ENCODE assay signal across 8 mouse cellular contexts in the genomic region with DNA sequence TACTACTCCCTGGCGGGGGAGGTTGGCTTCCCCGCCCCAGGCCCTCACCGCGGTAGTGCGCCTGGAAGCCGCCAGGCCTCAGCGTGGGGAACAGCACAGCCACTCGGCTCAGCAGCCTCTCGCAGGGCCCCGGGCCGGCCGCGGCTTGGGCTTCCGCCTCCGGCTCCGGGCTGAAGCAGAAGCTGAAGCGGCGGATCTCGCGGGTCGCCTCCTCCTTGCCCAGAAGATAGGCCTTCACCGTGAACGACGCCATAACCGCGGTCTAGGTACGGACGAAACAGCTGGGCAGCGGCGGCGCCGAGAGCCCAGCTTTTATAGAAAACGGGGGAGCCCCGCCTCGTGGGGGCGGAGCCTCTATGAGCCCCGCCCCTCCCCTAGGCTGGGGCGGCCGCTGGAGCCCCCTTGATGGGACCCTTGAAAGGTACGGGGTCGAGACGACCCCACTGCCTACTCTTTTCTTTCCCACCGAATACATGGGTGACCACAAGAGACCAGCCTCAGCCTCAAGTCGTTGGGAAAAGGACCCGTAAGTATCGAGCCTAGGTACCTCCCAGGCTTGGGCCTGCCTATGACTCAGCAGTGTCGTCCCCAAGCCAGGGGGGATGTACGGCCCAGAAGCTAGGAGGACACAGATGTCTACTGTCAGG. TPM values are rescaled to one million over a fixed set of nuclear protein-coding genes. Genes with fewer than 3 reads are reported as not detected.
DNase-seq lines count a peak whose midpoint lies in the region; ATAC-seq and TF ChIP-seq lines count a peak whose summit lies in the region.

TSS of gene Sqstm1 (minus strand) at position 323 of the 647 bp plus-strand sequence.
TSS of gene Mgat4b (plus strand) at position 386 of the 647 bp plus-strand sequence.

- H3K36me3 ChIP-seq in ES-Bruce4 (ENCODE audit: control insufficient read depth, insufficient read depth, low read length, poor library complexity, severe bottlenecking), result peaks cover 28% of the 10 kb centered on the region
- peaks cover 23% of the 10 kb centered on the region for H3K36me3 ChIP-seq in forebrain, embryonic 12.5 days (replicated peaks)
- H3K36me3 ChIP-seq in heart, embryonic 15.5 days, result peaks cover 25% of the 10 kb centered on the region
- peaks cover 23% of the 10 kb centered on the region for H3K36me3 ChIP-seq in liver, embryonic 14.5 days (replicated peaks; ENCODE audit: control insufficient read depth, insufficient read depth, low read depth)
- peaks cover 16% of the 10 kb centered on the region for H3K36me3 ChIP-seq in stomach, embryonic 14.5 days (ENCODE audit: control insufficient read depth, insufficient read depth, low read length)

- 0 out of 2 replicates have a peak, but pooled peaks have one; percentile 44 for TF ChIP-seq EP300 in ES-Bruce4 (IDR thresholded peaks at IDR 0.05; ENCODE audit: insufficient read depth, low read depth, low read length)
- no peak for TF ChIP-seq EP300 in liver, embryonic 14.5 days (IDR thresholded peaks at IDR 0.05; ENCODE audit: low read depth)

- peak within 1 kb of the TSS; percentile 61 for H3K4me2 ChIP-seq in forebrain, embryonic 12.5 days
- peak within 1 kb of the TSS; percentile 74 for H3K4me2 ChIP-seq in heart, embryonic 15.5 days
- peak within 1 kb of the TSS; percentile 69 for H3K4me2 ChIP-seq in liver, embryonic 14.5 days (ENCODE audit: low read depth)
- peak within 1 kb of the TSS; percentile 51 for H3K4me2 ChIP-seq in stomach, embryonic 14.5 days (replicated peaks; ENCODE audit: low read depth, low read length)

- peaks cover 5% of the 10 kb centered on the region for H3K4me1 ChIP-seq in ES-Bruce4 (ENCODE audit: control insufficient read depth, insufficient read depth, low read length)
- peaks cover 17% of the 10 kb centered on the region for H3K4me1 ChIP-seq in forebrain, embryonic 12.5 days
- peaks cover 49% of the 10 kb centered on the region for H3K4me1 ChIP-seq in heart, embryonic 15.5 days (replicated peaks)
- H3K4me1 ChIP-seq in liver, embryonic 14.5 days (replicated peaks; ENCODE audit: control insufficient read depth in 2 of 2, insufficient read depth in 2 of 2, low read length in 1 of 2), result peaks cover 18 to 19% of the 10 kb centered on the region in 2 experiments
- peaks cover 15% of the 10 kb centered on the region; the same call in 1 of the 2 replicates for H3K4me1 ChIP-seq in stomach, embryonic 14.5 days (ENCODE audit: control insufficient read depth, insufficient read depth, low read length)

- no peaks in the 10 kb centered on the region for H3K9me3 ChIP-seq in ES-Bruce4 (replicated peaks; ENCODE audit: control insufficient read depth, insufficient read depth, low read length, poor library complexity, severe bottlenecking)
- no peaks in the 10 kb centered on the region for H3K9me3 ChIP-seq in forebrain, embryonic 12.5 days
- H3K9me3 ChIP-seq in heart, embryonic 15.5 days (replicated peaks), result no peaks in the 10 kb centered on the region
- no peaks in the 10 kb centered on the region for H3K9me3 ChIP-seq in liver, embryonic 14.5 days (ENCODE audit: control insufficient read depth, low read length)
- H3K9me3 ChIP-seq in stomach, embryonic 14.5 days (ENCODE audit: control insufficient read depth, low read depth, low read length), result no peaks in the 10 kb centered on the region

- H3K27ac ChIP-seq in ES-Bruce4 (ENCODE audit: insufficient read depth, low read length), result peak within 1 kb of the TSS; percentile 34
- peak within 1 kb of the TSS; percentile 93 for H3K27ac ChIP-seq in forebrain, embryonic 12.5 days
- peak within 1 kb of the TSS; percentile 99 for H3K27ac ChIP-seq in heart, embryonic 15.5 days
- peak within 1 kb of the TSS; percentile 95 for H3K27ac ChIP-seq in liver, embryonic 14.5 days
- peak within 1 kb of the TSS; percentile 99 for H3K27ac ChIP-seq in stomach, embryonic 14.5 days (ENCODE audit: low read length)

- H3K4me3 ChIP-seq in ES-Bruce4 (ENCODE audit: low read depth, low read length), result peak within 1 kb of the TSS; percentile 83
- peak within 1 kb of the TSS; percentile 68 for H3K4me3 ChIP-seq in forebrain, embryonic 12.5 days (replicated peaks)
- peak within 1 kb of the TSS; percentile 99 for H3K4me3 ChIP-seq in heart, embryonic 15.5 days
- H3K4me3 ChIP-seq in liver, embryonic 14.5 days (ENCODE audit: insufficient read depth in 1 of 2, low read depth in 2 of 2, low read length in 2 of 2), result peak within 1 kb of the TSS; percentile 81 to 83
- peak within 1 kb of the TSS; percentile 96 for H3K4me3 ChIP-seq in stomach, embryonic 14.5 days (ENCODE audit: low read depth, low read length)

- H3K9ac ChIP-seq in ES-Bruce4 (ENCODE audit: low read depth, poor library complexity, severe bottlenecking), result peak within 1 kb of the TSS; percentile 95
- H3K9ac ChIP-seq in forebrain, embryonic 12.5 days, result peak within 1 kb of the TSS; percentile 73
- peak within 1 kb of the TSS; percentile 99 for H3K9ac ChIP-seq in heart, embryonic 15.5 days
- peak within 1 kb of the TSS; percentile 85 for H3K9ac ChIP-seq in liver, embryonic 14.5 days (replicated peaks)
- H3K9ac ChIP-seq in stomach, embryonic 14.5 days (replicated peaks; ENCODE audit: low read depth, low read length), result peak within 1 kb of the TSS; percentile 97

- TF ChIP-seq POLR2A in ES-Bruce4 (IDR thresholded peaks at IDR 0.05; ENCODE audit: insufficient read depth, low read length), result peak; percentile 96

- under 1% methylated on average over 43 of the region's 48 CpGs for WGBS in forebrain, embryonic 12.5 days
- WGBS in heart, embryonic 15.5 days, result 1% methylated on average over 42 of the region's 48 CpGs
- WGBS in liver, embryonic 14.5 days (ENCODE audit: insufficient replicate concordance), result under 1% methylated on average over 48 of the region's 48 CpGs
- under 1% methylated on average over 48 of the region's 48 CpGs for WGBS in stomach, embryonic 14.5 days

- peak; percentile 83 for ATAC-seq in forebrain, embryonic 12.5 days (ENCODE audit: low FRiP score)
- ATAC-seq in heart, embryonic 15.5 days (replicated peaks; ENCODE audit: insufficient number of reproducible peaks, insufficient read depth, low FRiP score, low read depth), result peak; percentile 58
- peak; percentile 73 for ATAC-seq in liver, embryonic 14.5 days (ENCODE audit: insufficient read depth)
- ATAC-seq in stomach, embryonic 14.5 days (ENCODE audit: insufficient number of reproducible peaks, insufficient read depth, low FRiP score, low read depth), result peak; percentile 56

- no peaks in the 10 kb centered on the region for H3K27me3 ChIP-seq in ES-Bruce4 (ENCODE audit: control insufficient read depth, insufficient read depth, low read length, poor library complexity, severe bottlenecking)
- no peaks in the 10 kb centered on the region for H3K27me3 ChIP-seq in forebrain, embryonic 12.5 days
- no peaks in the 10 kb centered on the region for H3K27me3 ChIP-seq in heart, embryonic 15.5 days
- H3K27me3 ChIP-seq in liver, embryonic 14.5 days (ENCODE audit: control insufficient read depth, insufficient read depth, low read length), result no peaks in the 10 kb centered on the region
- H3K27me3 ChIP-seq in stomach, embryonic 14.5 days (ENCODE audit: control insufficient read depth, insufficient read depth, low read length), result no peaks in the 10 kb centered on the region

- no peak for TF ChIP-seq CTCF in ES-Bruce4 (IDR thresholded peaks at IDR 0.05; ENCODE audit: low read depth, low read length)
- peak; percentile 35; the same call in 1 of the 2 replicates for TF ChIP-seq CTCF in liver, embryonic 14.5 days (IDR thresholded peaks at IDR 0.05; ENCODE audit: low read depth)

- peak; percentile 79 for DNase-seq in c-Kit-positive CD71-positive TER-119-positive erythroid progenitor cells, embryonic 14.5 days (ENCODE audit: low spot score)
- DNase-seq in kidney, postnatal 14 days, result peak; percentile 91
- DNase-seq in liver, embryonic 14.5 days (ENCODE audit: low read depth in 3 of 3, low spot score in 3 of 3), result peak in 2 of 3 experiments; percentile 55 to 70
- peak; percentile 88 for DNase-seq in natural killer cell, adult 2 months (ENCODE audit: low spot score in 2 of 2)

RNA-seq across cellular contexts. Expression of gene Sqstm1, which starts in this region (rescaled TPM):
- 208 and 259 TPM in 2 replicates for polyA plus RNA-seq in ES-Bruce4 (2011; ENCODE audit: insufficient read depth, insufficient read length, low read depth, missing spikeins)
- polyA plus RNA-seq in forebrain, embryonic 12.5 days (2016; fragmentation: Nextera tagmentation; extraction: Ambion mirVana), result 165 and 169 TPM in 2 replicates
- 213 and 270 TPM in 2 replicates for polyA plus RNA-seq in heart, embryonic 15.5 days (2015; fragmentation: Nextera tagmentation; extraction: Ambion mirVana)
- polyA plus RNA-seq in liver, embryonic 14.5 days (2012; rRNA removed), result 36.8 and 43.7 TPM in 2 replicates
- polyA plus RNA-seq in liver, embryonic 14.5 days (2014; fragmentation: Nextera tagmentation; extraction: Ambion mirVana), result 103 and 117 TPM in 2 replicates
- polyA plus RNA-seq in stomach, embryonic 14.5 days (2014; fragmentation: Nextera tagmentation; extraction: Ambion mirVana), result 173 and 188 TPM in 2 replicates

RNA-seq across cellular contexts. Expression of gene Mgat4b, which starts in this region (rescaled TPM):
- polyA plus RNA-seq in ES-Bruce4 (2011; ENCODE audit: insufficient read depth, insufficient read length, low read depth, missing spikeins), result 30.8 and 37.0 TPM in 2 replicates
- polyA plus RNA-seq in forebrain, embryonic 12.5 days (2016; fragmentation: Nextera tagmentation; extraction: Ambion mirVana), result 31.6 and 40.3 TPM in 2 replicates
- 29.2 and 35.5 TPM in 2 replicates for polyA plus RNA-seq in heart, embryonic 15.5 days (2015; fragmentation: Nextera tagmentation; extraction: Ambion mirVana)
- 14.8 and 16.6 TPM in 2 replicates for polyA plus RNA-seq in liver, embryonic 14.5 days (2012; rRNA removed)
- 5.7 and 9.5 TPM in 2 replicates for polyA plus RNA-seq in liver, embryonic 14.5 days (2014; fragmentation: Nextera tagmentation; extraction: Ambion mirVana)
- 9.6 and 12.7 TPM in 2 replicates for polyA plus RNA-seq in stomach, embryonic 14.5 days (2014; fragmentation: Nextera tagmentation; extraction: Ambion mirVana)

Comparison
In these comparisons a context has a peak if more than half of its experiments do, and no peak if none do; other contexts are left out.
1. Peak in every context shown above with its lines: DNase-seq, ATAC-seq, H3K4me3 ChIP-seq and H3K27ac ChIP-seq.
2. H3K27ac ChIP-seq: peak in every context shown above with its lines; median percentile 99 in heart, embryonic 15.5 days; 99 in stomach, embryonic 14.5 days; 95 in liver, embryonic 14.5 days; 93 in forebrain, embryonic 12.5 days; 34 in ES-Bruce4.